Comparison of ENCODE assay signal across 8 mouse cellular contexts in genomic region chr3:94477981-94478422, GRCm38 (mm10). TPM values are rescaled to one million over a fixed set of nuclear protein-coding genes. Genes with fewer than 3 reads are reported as not detected.
DNase-seq lines count a peak whose midpoint lies in the region; ATAC-seq and TF ChIP-seq lines count a peak whose summit lies in the region.

Gene Celf3 (plus strand): TSS chr3:94478295.

- no peak within 1 kb of the TSS for H3K27ac ChIP-seq in kidney, embryonic 14.5 days (ENCODE audit: low read depth, low read length)

- no peaks in the 10 kb centered on the region for H3K9me3 ChIP-seq in kidney, embryonic 14.5 days (ENCODE audit: control insufficient read depth, low read length)

- peak; percentile 10; the same call in 1 of the 2 replicates for ATAC-seq in kidney, embryonic 14.5 days (ENCODE audit: low FRiP score, low TSS enrichment)

- no peak within 1 kb of the TSS for H3K9ac ChIP-seq in kidney, embryonic 14.5 days (ENCODE audit: low read depth, low read length)

- no peak within 1 kb of the TSS; the same call in 1 of the 2 replicates for H3K4me2 ChIP-seq in kidney, embryonic 14.5 days (replicated peaks; ENCODE audit: low read depth, low read length)
- no peak within 1 kb of the TSS for H3K4me2 ChIP-seq in myocyte (ENCODE audit: low read depth)

- DNase-seq in kidney, postnatal 25 days, result no peak
- peak; percentile 84 to 92 for DNase-seq in cerebellum, postnatal 10 days
- peak; percentile 69 to 82 for DNase-seq in frontal cortex, postnatal 10 days (ENCODE audit: low spot score in 2 of 2)
- peak; percentile 64 to 79 for DNase-seq in left cerebral cortex, postnatal 10 days (ENCODE audit: extremely low spot score in 1 of 2, low spot score in 2 of 2)
- DNase-seq in adipocyte (ENCODE audit: low spot score), result no peak
- no peak for DNase-seq in thymus, postnatal 10 days (ENCODE audit: low spot score in 2 of 2)

- H3K4me3 ChIP-seq in kidney, embryonic 14.5 days (ENCODE audit: low read length), result no peak within 1 kb of the TSS; the same call in 1 of the 2 replicates
- H3K4me3 ChIP-seq in myocyte, result no peak within 1 kb of the TSS

- no peak within 1 kb of the TSS for H3ac ChIP-seq in myocyte (ENCODE audit: control insufficient read depth, insufficient read length)

- WGBS in kidney, embryonic 14.5 days, result under 1% methylated on average over 14 of the region's 14 CpGs

- intact Hi-C loops in left cerebral cortex, postnatal 10 days (cut with DNase I), result no loop called here

- H3K27me3 ChIP-seq in kidney, embryonic 14.5 days (ENCODE audit: control insufficient read depth, insufficient read depth, low read length), result peaks cover 21% of the 10 kb centered on the region
- H3K27me3 ChIP-seq in myocyte (ENCODE audit: control insufficient read depth, insufficient read depth, insufficient read length), result no peaks in the 10 kb centered on the region

- no peaks in the 10 kb centered on the region for H3K36me3 ChIP-seq in kidney, embryonic 14.5 days (ENCODE audit: control insufficient read depth, insufficient read depth, low read length)
- H3K36me3 ChIP-seq in myocyte (ENCODE audit: control insufficient read depth, insufficient read depth), result no peaks in the 10 kb centered on the region

- H3K79me2 ChIP-seq in myocyte (ENCODE audit: control insufficient read depth, insufficient read depth), result no peaks in the 10 kb centered on the region

- 0 out of 2 replicates have a peak, but pooled peaks cover 3% of the 10 kb centered on the region for H3K4me1 ChIP-seq in kidney, embryonic 14.5 days (ENCODE audit: control insufficient read depth, insufficient read depth, low read length)

- no peak for TF ChIP-seq POLR2A in myocyte (IDR thresholded peaks at IDR 0.05; ENCODE audit: insufficient read length, low read depth)

TF ChIP-seq in myocyte, 11 proteins besides CTCF, POLR2A, EP300 and RAD21:
- no peak for TF ChIP-seq E2F4 (IDR thresholded peaks at IDR 0.05; ENCODE audit: insufficient read depth)
- TF ChIP-seq REST (IDR thresholded peaks at IDR 0.05; ENCODE audit: insufficient read depth, insufficient read length), result peak; percentile 9
- no peak for TF ChIP-seq POLR2AphosphoS2 (IDR thresholded peaks at IDR 0.05; ENCODE audit: insufficient read length, low read depth)

RNA-seq across cellular contexts. Expression of gene Celf3, which starts in this region (rescaled TPM):
- polyA plus RNA-seq in kidney, embryonic 14.5 days (2014; fragmentation: Nextera tagmentation; extraction: Ambion mirVana), result 0.34 and 0.53 TPM in 2 replicates
- 100 to 1,000 TPM; 242 to 260 TPM for total RNA-seq in left cerebral cortex, postnatal 10 days (2021)
- 0.11 TPM for polyA plus RNA-seq in myocyte (2012; fragmentation: generic; extraction: Trizol)

Comparison
In these comparisons a context has a peak if more than half of its experiments do, and no peak if none do; other contexts are left out.
1. Peak in ATAC-seq in kidney, embryonic 14.5 days; RNA of the gene not detected or under 1 TPM.
2. DNase-seq: peak in cerebellum, postnatal 10 days (2 of 2), frontal cortex, postnatal 10 days (2 of 2) and left cerebral cortex, postnatal 10 days (2 of 2); none in kidney, postnatal 25 days (0 of 2), adipocyte (single experiment) and thymus, postnatal 10 days (0 of 2).